Mouse (Mus musculus) embryonic facial prominence, embryonic 14.5 days (tissue): ENCODE measurements around the gene Hic1. TPM values are rescaled to one million over a fixed set of nuclear protein-coding genes. Genes with fewer than 3 reads are reported as not detected.

ENCODE experiments used
- ATAC-seq: fragments of 200-750 bp; cut with Nextera tagmentation; 2 replicates; pipeline ENCODE4 v1.8.0; 2017; ENCODE audit warnings: low read depth, moderate number of reproducible peaks, moderate TSS enrichment
- DNase-seq: peaks from one replicate; pipeline ENCODE4 v3.0.0-alpha.2; 2015; ENCODE audit warnings: low spot score
- H3K27ac ChIP-seq: fragments of 300-500 bp; sonication (generic); replicated peaks from 2 replicates; pipeline ENCODE4 v1.5.1; 2014; ENCODE audit warnings: low read depth, mild to moderate bottlenecking, low read length, moderate library complexity
- H3K27me3 ChIP-seq: fragments of 300-500 bp; sonication (generic); replicated peaks from 2 replicates; pipeline ENCODE4 v1.6.1; 2014; ENCODE audit warnings: low read length; ENCODE audit not compliant: control insufficient read depth, insufficient read depth
- H3K36me3 ChIP-seq: fragments of 300-500 bp; sonication (generic); 2 replicates; pipeline ENCODE4 v1.6.1; 2014; ENCODE audit warnings: low read length, mixed read lengths; ENCODE audit not compliant: control insufficient read depth, insufficient read depth
- H3K4me1 ChIP-seq: fragments of 300-500 bp; sonication (generic); 2 replicates; pipeline ENCODE4 v1.6.1; 2014; ENCODE audit warnings: antibody characterized with exemption, low read length; ENCODE audit not compliant: control insufficient read depth, insufficient read depth
- H3K4me2 ChIP-seq: fragments of 300-500 bp; sonication (generic); 2 replicates; pipeline ENCODE4 v1.6.1; 2014; ENCODE audit warnings: low read depth, mild to moderate bottlenecking, low read length, moderate library complexity, mixed read lengths
- H3K4me3 ChIP-seq: fragments of 300-500 bp; sonication (generic); 2 replicates; pipeline ENCODE4 v1.5.1; 2014; ENCODE audit warnings: low read depth, mild to moderate bottlenecking, low read length
- H3K9ac ChIP-seq: fragments of 300-500 bp; sonication (generic); 2 replicates; pipeline ENCODE4 v1.6.1; 2014; ENCODE audit warnings: low read depth, mild to moderate bottlenecking, low read length, moderate library complexity, mixed read lengths
- H3K9me3 ChIP-seq: fragments of 300-500 bp; sonication (generic); 2 replicates; pipeline ENCODE4 v1.6.1; 2016; ENCODE audit warnings: low read length; ENCODE audit not compliant: control insufficient read depth
- WGBS: fragments of 180-500 bp; shearing (Covaris S2); extraction: QIAGEN DNeasy Blood & Tissue Kit; methylation state at CpG from one replicate; pipeline ENCODE4 v1.1.7; 2014; 5-methylcytosine and 5-hydroxymethylcytosine counted together
- polyA plus RNA-seq: library from polyadenylated mRNA; unstranded; fragments of >200 nt; fragmentation: Nextera tagmentation; extraction: Ambion mirVana; gene quantifications from 2 replicates; pipeline ENCODE4 v1.2.1, GENCODE M21; 2014

The Hic1 gene
- polyA plus RNA-seq: 13.1 and 17.8 TPM in 2 replicates

- no peak for ATAC-seq
- DNase-seq: no peak
- Histone ChIP-seq H3K9ac (peak within 1 kb of the TSS; percentile 78), H3K36me3 (peaks cover 31% of the 10 kb centered on the region), H3K27ac (peak within 1 kb of the TSS; percentile 82), H3K4me2 (peak within 1 kb of the TSS; percentile 93), H3K27me3 (peaks cover 92% of the 10 kb centered on the region), H3K4me3 (peak within 1 kb of the TSS; percentile 69), H3K4me1 (peaks cover 39% of the 10 kb centered on the region), H3K9me3 (no peaks in the 10 kb centered on the region)
- WGBS: 6% methylated on average over 20 of the region's 23 CpGs
Measured at GRCm38 (mm10) chr11:75169405-75170080, at the start of gene Hic1. Gene Hic1 (minus strand): TSS chr11:75169519.

- peak overlapping the region; percentile 59 for H3K4me2 ChIP-seq
- DNase-seq: no peak
- peaks cover 27% of the 10 kb centered on the region for H3K4me1 ChIP-seq
- H3K9ac ChIP-seq: peak overlapping the region; percentile 65
- no peak overlapping the region for H3K27ac ChIP-seq
- peak overlapping the region; percentile 30 for H3K4me3 ChIP-seq
- ATAC-seq: peak; percentile 11; the same call in 1 of the 2 replicates
- no peaks in the 10 kb centered on the region for H3K9me3 ChIP-seq
- 24% methylated on average over 9 of the region's 13 CpGs for WGBS
- H3K36me3 ChIP-seq: no peaks in the 10 kb centered on the region
- no peaks in the 10 kb centered on the region for H3K27me3 ChIP-seq
Measured at GRCm38 (mm10) chr11:75214081-75214950, 45.0 kb upstream of the Hic1 start.

- peak; percentile 68 for DNase-seq
Measured at GRCm38 (mm10) chr11:75213372-75214080, 44.2 kb upstream of the Hic1 start.

GRCm38 (mm10) chr11:75212876-75213275 lies 43.6 kb upstream of the Hic1 start:
- Histone ChIP-seq H3K36me3 (no peaks in the 10 kb centered on the region), H3K4me2 (no peak overlapping the region), H3K9ac (no peak overlapping the region), H3K27me3 (no peaks in the 10 kb centered on the region), H3K4me1 (peaks cover 27% of the 10 kb centered on the region), H3K4me3 (no peak overlapping the region), H3K27ac (no peak overlapping the region), H3K9me3 (no peaks in the 10 kb centered on the region)
- WGBS: 47% methylated on average over 3 of the region's 3 CpGs
- ATAC-seq (no peak), DNase-seq (no peak)

More at GRCm38 (mm10) chr11:75213372-75214080, 44.2 kb upstream of the Hic1 start:
- peak; percentile 62 for ATAC-seq
- Histone ChIP-seq H3K9me3 (no peaks in the 10 kb centered on the region), H3K4me2 (peak overlapping the region; percentile 59), H3K4me1 (peaks cover 27% of the 10 kb centered on the region), H3K9ac (peak overlapping the region; percentile 65), H3K27ac (no peak overlapping the region), H3K36me3 (no peaks in the 10 kb centered on the region), H3K27me3 (no peaks in the 10 kb centered on the region), H3K4me3 (peak overlapping the region; percentile 30)
- WGBS: 5% methylated on average over 23 of the region's 35 CpGs

- Histone ChIP-seq H3K27me3 (no peaks in the 10 kb centered on the region), H3K9ac (no peak overlapping the region), H3K4me2 (no peak overlapping the region), H3K9me3 (no peaks in the 10 kb centered on the region), H3K27ac (0 out of 2 replicates have a peak overlapping the region, but pooled peaks have one; percentile 21), H3K4me1 (peaks cover 27% of the 10 kb centered on the region), H3K4me3 (no peak overlapping the region), H3K36me3 (no peaks in the 10 kb centered on the region)
- ATAC-seq (no peak), DNase-seq (no peak)
- WGBS: 49% methylated on average over 8 of the region's 8 CpGs
Measured at GRCm38 (mm10) chr11:75212031-75212667, 42.8 kb upstream of the Hic1 start.

GRCm38 (mm10) chr11:75210755-75211154 lies 41.4 kb upstream of the Hic1 start:
- DNase-seq (no peak), ATAC-seq (no peak)
- 43% methylated on average over 6 of the region's 6 CpGs for WGBS
- H3K4me3 ChIP-seq: no peak overlapping the region
- no peaks in the 10 kb centered on the region for H3K36me3 ChIP-seq
- no peaks in the 10 kb centered on the region for H3K9me3 ChIP-seq
- no peak overlapping the region for H3K9ac ChIP-seq
- H3K4me2 ChIP-seq: no peak overlapping the region
- no peak overlapping the region for H3K27ac ChIP-seq
- peaks cover 27% of the 10 kb centered on the region for H3K4me1 ChIP-seq
- no peaks in the 10 kb centered on the region for H3K27me3 ChIP-seq

- no peak overlapping the region for H3K4me2 ChIP-seq
- no peak overlapping the region for H3K9ac ChIP-seq
- peaks cover 27% of the 10 kb centered on the region for H3K4me1 ChIP-seq
- no peaks in the 10 kb centered on the region for H3K9me3 ChIP-seq
- H3K36me3 ChIP-seq: no peaks in the 10 kb centered on the region
- no peak for DNase-seq
- WGBS: 66% methylated on average over 4 of the region's 4 CpGs
- ATAC-seq: no peak
- H3K27ac ChIP-seq: no peak overlapping the region
- H3K27me3 ChIP-seq: no peaks in the 10 kb centered on the region
- H3K4me3 ChIP-seq: no peak overlapping the region
Measured at GRCm38 (mm10) chr11:75210093-75210492, 40.8 kb upstream of the Hic1 start.

GRCm38 (mm10) chr11:75209363-75209762 lies 40.0 kb upstream of the Hic1 start:
- no peaks in the 10 kb centered on the region for H3K27me3 ChIP-seq
- H3K27ac ChIP-seq: no peak overlapping the region
- ATAC-seq (no peak), DNase-seq (no peak)
- H3K9me3 ChIP-seq: no peaks in the 10 kb centered on the region
- H3K4me1 ChIP-seq: peaks cover 27% of the 10 kb centered on the region
- H3K36me3 ChIP-seq: no peaks in the 10 kb centered on the region
- no peak overlapping the region for H3K4me2 ChIP-seq
- H3K9ac ChIP-seq: no peak overlapping the region
- 69% methylated on average over 4 of the region's 4 CpGs for WGBS
- H3K4me3 ChIP-seq: no peak overlapping the region
